19 mouse cellular contexts compared by ENCODE assay signal in the genomic region with DNA sequence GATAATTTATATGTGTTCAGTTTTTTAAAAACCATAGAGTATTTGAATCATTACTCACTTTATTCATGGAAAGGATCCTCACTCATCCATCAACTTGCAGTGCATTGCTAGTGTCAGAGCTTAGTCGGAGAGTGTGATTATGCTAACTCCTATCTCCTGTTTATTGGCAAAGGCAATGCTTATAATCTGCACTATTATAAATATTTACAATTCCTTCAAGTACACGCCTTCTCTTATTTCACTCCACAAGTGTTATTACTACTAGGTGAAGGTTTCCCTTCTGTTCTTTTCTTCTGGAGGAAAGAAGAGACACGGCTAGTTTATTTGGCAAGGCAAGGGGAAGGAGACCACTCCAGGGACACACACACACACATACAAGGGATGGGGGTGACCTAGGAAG.
"Had no signal": no experiment of that assay in that cellular context is flagged by ENCODE, and none has a peak within 500 bp of the region (broad histone marks: within the 10 kb centered on the region; RNA-seq: fewer than 3 reads in every experiment).

No protein-coding gene starts in this region.

- DNase-seq: liver, embryonic 13.5 days; liver, postnatal 0 days; lung, adult 2 months; midbrain, embryonic 14.5 days; retina, postnatal 1 day; right cerebral cortex, adult 18-20 months; right cerebral cortex, postnatal 25 days; right cerebral cortex, postnatal 4 days; thymus, adult 18-20 months; thymus, postnatal 14 days; thymus, postnatal 36 days had no signal

- H3K4me2 ChIP-seq: liver, embryonic 11.5 days; liver, embryonic 13.5 days; liver, embryonic 15.5 days; midbrain, embryonic 12.5 days; neural tube, embryonic 13.5 days; neural tube, embryonic 15.5 days had no signal

- H3K27me3 ChIP-seq: liver, embryonic 13.5 days; liver, embryonic 15.5 days; midbrain, embryonic 12.5 days; neural tube, embryonic 13.5 days; neural tube, embryonic 15.5 days had no signal

- ATAC-seq: liver, postnatal 0 days; midbrain, embryonic 16.5 days had no signal

- H3K4me3 ChIP-seq: liver, embryonic 13.5 days; liver, embryonic 15.5 days; midbrain, embryonic 10.5 days; midbrain, embryonic 12.5 days; myocyte; neural tube, embryonic 13.5 days; neural tube, embryonic 15.5 days had no signal

- H3K9ac ChIP-seq: liver, embryonic 13.5 days; liver, embryonic 15.5 days; liver, postnatal 0 days; midbrain, embryonic 12.5 days; neural tube, embryonic 13.5 days; neural tube, embryonic 15.5 days had no signal

- H3K27ac ChIP-seq: liver, embryonic 13.5 days; liver, embryonic 15.5 days; midbrain, embryonic 10.5 days; midbrain, embryonic 12.5 days; neural tube, embryonic 13.5 days; neural tube, embryonic 15.5 days had no signal

- H3K36me3 ChIP-seq: liver, embryonic 13.5 days; liver, embryonic 15.5 days; midbrain, embryonic 10.5 days; midbrain, embryonic 12.5 days; neural tube, embryonic 13.5 days; neural tube, embryonic 15.5 days had no signal

- H3K9me3 ChIP-seq: liver, embryonic 13.5 days; liver, embryonic 15.5 days; midbrain, embryonic 10.5 days; midbrain, embryonic 12.5 days; neural tube, embryonic 15.5 days had no signal

- H3K4me1 ChIP-seq: midbrain, embryonic 10.5 days; midbrain, embryonic 12.5 days; neural tube, embryonic 13.5 days; neural tube, embryonic 15.5 days had no signal
